Mouse (Mus musculus) adrenal gland, adult 18-20 months (tissue): ENCODE measurements around the gene Lsmem1. TPM values are rescaled to one million over a fixed set of nuclear protein-coding genes. Genes with fewer than 3 reads are reported as not detected.
A peak's percentile ranks its signal among the peaks of the same experiment; 100 is the strongest.

Experiments
- DNase-seq, 2 experiments: peaks; one replicate each; pipeline ENCODE4 v3.0.0; 2021 to 2022; ENCODE audit warnings: low spot score in 2 of 2
- long read RNA-seq, 2 experiments: library from polyadenylated mRNA; stranded (forward); transcript quantifications; one replicate each; pipeline ENCODE4 v2.0.0; 2021
- total RNA-seq, 2 experiments: library from RNA; stranded (reverse); gene quantifications; 1 replicate in 1 of 2; 2 replicates in 1 of 2; pipeline ENCODE4 v1.2.3; 2021

Lsmem1 gene
- total RNA-seq: under 1 TPM in 1 of 2 experiments, not detected in 1; 0.13 TPM
- long read RNA-seq, experiment 1: 0 reads
- long read RNA-seq, experiment 2, partial matches to known transcripts: 0 of 1 reads
- long read RNA-seq, experiment 2, other reads (novel, unspliced or antisense): 1 of 1 reads

DNA sequence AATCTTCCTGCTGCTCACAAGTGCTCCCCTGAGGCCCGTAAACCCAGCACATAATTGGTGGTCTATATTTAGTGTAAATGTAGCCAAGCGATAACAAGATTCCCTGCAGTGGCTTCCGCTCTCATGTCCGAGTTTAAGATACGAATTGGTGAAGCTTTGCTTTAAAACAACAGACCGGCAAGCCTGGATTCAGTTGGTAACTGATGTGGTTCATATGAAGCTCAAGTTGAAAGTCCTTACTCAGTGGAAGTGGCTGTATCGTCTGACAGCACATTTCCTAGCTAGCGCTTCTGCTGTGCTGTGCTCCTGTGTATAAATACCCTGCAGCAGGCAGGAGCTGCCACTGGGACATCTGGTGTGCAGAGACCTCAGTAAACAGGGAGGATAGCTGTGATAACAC, at the start of gene Lsmem1:
TSS of gene Lsmem1 (minus strand) at position 189 of the 400 bp plus-strand sequence.
- no peak for DNase-seq

DNA sequence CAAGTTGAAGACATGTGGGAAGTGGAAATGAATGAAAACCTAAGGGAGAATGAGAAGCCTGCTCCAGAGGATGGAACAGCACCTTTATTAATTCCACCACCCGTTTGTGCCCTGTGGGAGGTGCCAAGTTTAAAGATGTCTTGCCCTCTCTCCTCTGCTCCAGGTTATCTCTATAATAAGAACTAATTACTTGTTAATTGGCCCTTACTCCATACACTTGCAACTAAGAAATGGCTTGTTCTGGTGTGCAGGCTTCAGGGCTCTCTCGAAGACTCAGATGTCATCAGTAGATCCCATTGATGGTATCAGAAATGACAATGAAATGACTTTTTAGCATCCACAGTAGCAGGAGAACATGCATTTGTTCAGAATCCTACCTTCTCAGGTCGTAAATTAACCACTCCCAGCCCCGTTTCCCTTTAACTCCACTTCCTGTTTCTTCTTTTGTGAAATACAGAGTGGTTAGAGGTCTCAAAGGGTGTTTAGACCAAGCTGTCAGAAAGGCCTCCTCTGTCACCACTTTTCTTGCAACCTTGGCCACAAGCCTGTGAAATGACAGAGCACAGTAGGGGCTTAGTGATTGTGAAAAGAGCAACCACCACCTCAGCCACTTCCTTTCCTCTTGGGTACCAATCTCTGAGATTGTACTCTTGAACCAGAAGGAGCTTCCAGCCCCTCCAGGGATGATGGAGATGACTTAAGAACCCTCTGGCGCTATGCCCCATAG, 49.3 kb upstream of the Lsmem1 start, which contains the start of gene Ifrd1:
TSS of gene Ifrd1 (minus strand) at position 51 of the 727 bp plus-strand sequence.
- DNase-seq: no peak

DNA sequence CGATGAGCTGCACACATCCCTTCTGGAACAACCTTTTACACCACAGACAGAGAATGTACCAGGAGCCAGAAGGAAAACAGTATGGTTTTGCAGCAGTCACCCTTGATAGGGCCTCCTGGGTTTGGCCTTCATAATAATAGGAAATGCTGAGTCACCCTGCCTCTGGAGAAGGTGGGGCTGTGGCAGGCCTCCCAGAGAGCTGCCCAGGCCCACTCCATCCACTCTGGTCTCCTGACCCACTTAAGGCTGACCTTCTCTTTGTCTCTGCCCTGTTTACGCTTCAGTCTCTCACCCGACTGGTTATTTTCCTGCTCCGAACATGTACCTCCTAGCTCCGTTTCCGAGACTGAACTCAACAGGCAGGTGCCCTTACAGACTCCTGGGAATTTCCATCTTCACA, 48.7 kb upstream of the Lsmem1 start:
- DNase-seq: peak in 1 of 2 experiments; percentile 48

DNA sequence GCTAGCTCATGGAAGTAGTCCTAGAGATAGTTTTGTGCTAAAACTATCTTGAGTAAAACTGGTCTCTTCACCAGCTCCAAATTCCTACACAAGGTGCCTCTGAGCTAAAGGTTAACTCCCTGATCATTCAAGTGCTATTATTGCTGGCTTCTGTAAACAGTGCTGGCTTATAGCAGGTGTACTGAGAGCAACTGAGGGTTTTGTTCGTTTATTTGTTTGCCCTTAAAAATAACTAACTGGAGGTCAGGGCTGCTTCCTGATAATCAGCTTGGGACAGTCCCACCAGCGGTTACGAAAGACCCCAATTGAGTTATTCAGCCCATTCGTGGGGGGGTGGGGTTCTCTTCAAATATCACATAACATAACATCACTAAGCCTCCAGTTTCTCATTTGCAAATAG, 48.1 kb upstream of the Lsmem1 start:
- no peak for DNase-seq

DNA sequence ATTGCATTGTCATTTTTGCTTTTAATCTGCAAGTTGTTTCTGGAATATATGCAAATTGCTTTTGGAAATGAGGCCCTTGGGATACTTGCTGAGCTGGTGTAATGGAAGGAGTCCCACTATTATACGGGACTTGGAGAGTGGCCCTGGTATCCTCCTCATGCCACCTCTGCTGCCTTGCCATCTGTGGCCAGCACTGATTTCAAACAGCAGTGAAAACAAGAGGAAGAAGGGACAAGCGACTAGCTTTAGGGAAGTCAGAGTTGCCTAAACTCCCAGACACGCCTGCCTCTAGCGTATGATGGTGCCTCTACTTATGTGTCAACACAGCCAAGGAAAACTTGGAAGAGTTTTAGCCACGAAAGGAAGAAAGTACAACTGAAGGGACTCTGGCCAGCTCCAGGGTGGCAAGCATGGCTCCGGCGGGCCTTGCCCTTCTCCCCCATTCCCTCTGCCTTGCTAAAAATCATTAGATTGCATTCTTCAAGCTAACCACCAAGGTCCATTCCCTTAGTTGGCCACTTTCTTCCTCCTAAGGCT, 46.2 kb upstream of the Lsmem1 start:
- no peak for DNase-seq

DNA sequence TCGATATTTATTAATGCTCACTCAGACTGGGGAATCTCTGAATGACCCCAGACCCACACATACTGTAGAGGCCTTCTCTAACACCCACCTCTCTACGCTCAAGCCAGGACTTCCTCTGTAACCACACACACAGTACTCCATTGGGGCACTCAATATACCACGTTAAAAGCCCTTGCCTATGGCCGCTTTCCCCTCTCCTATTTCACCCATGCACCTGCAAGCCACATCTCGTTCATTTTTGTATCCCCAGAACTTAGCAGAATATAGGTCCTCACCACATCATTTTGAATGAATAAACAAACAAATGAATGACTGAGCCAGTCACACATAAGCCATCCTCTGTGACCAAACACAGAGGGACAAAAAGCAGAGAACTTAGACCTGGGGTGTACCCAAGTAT, 45.6 kb upstream of the Lsmem1 start:
- no peak for DNase-seq

DNA sequence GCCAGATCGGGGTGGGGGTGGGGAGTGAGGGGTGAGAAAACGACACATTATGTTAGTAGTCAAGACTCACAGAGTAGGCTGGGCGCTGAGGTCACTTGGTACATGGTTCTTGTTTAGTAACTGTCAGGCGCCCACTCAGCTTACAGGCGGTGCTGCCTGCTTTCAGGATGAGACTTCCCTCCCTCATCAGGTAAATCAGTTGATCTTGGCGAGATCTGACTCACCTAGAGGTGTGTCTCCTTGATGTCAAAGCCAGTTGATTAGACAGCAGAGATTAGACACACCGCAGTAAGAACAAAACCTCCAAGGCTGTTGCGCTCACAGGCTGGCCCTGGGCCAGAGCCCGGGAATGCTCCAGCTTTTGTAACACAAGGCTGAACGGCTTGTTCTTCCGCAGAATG, 44.5 kb upstream of the Lsmem1 start:
- DNase-seq: peak; percentile 72 to 74

DNA sequence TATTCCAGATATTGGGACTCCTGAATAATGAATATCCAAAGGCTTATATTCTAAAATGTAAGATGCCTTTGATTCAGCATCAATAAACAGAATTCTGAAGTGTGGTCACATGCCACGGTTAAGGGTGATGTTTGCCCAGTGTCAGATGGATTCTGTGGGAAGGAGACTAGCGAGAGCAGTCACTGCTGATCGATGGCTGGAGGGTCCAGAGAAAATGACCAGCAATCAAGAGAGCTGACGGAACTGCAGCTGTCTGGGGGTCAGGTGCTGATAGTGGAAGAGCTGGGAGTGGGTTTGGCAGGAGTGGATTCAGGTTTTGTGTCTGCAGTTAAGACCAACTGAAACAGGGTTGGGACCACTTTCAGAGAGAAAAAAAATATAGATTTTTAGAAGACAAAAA, 44.0 kb upstream of the Lsmem1 start:
- no peak for DNase-seq

DNA sequence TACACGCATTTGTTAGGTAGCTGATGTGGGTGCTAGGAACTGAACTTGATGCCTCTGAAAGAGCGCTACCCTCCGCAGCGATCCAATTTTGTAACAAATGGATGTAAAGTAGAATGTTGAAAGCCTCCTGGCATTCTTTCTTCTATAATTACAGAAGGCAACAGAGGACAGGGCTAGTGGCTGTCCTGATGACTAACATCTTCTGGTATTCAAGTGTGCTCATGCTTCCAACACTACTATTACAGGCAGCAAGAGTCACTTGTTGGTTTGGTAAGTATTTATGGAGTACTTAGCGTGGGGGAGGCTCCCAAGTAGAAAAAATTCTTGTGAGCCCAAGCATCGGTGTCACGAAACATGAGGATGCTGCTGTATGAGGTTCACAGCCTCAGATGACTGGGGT, 39.9 kb upstream of the Lsmem1 start:
- DNase-seq: no peak

DNA sequence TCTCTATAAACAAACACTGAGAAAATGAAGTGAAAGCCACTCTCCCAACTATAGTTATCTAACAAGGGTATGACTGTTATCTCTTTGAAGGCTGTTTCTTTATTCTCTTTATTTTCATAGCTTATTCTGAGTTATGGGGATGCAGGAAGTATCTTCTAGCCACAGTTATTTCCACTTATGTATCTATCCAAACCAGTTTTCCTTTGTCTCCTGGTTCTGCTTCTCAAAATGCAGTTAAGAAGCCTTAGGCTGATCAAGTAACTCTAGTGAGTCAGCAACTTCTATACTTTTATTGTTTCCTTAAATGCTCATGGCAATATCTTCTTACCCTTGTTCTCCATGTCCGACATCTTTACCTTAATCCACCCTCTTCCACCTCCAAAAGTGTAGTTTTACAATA, 32.9 kb upstream of the Lsmem1 start:
- no peak for DNase-seq

DNA sequence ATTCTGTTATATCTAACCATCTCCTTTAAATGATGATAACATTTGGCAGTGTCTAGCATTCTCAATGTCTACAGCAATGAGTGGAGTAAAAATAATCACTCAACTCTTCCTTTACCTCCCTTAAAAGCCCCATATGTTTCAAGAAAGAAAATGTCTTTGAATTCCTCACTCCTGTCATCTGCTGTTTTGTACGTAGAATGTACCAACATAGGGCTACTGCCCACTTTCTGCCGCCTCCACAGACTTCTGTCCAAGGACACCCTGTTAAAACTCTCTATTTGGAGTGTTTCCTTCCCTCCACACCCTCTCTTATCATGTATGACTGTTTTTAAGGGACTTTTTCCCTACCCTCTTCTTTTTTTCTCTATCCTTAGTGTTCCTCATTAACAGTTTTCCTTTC, 32.3 kb upstream of the Lsmem1 start:
- DNase-seq: no peak

DNA sequence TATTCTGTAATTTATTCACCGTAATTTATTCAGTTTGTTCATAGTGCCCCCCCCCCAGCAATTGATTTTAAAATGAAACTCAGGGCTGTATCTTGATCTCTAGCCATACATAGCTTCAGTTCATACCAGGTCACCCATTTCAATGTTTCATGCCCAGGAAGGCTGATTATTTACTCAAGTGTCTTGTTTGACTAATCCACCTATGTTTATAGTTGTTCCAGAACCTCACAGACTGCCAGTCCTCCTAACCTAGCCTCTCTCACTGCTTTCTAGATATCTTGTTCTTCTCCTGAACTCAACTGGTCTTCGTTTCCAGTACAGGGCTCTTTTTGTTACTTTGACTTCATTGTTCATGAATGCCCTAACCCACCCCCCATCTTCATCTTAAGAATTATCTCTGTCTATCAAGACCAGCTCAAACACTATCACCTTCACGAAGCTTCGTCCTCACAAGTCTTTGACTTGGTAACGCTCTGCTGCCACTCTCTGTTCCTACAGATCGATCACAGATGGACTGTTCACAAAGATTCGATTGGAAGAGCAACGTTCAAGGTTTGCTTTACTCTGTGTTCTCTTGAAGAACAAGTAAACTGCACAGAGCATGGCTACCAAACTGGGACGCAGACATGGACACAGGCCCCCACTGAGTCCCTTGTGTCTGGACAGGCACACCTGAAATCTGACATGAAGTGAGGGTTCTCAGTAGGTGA, 25.0 kb upstream of the Lsmem1 start:
- DNase-seq: no peak

DNA sequence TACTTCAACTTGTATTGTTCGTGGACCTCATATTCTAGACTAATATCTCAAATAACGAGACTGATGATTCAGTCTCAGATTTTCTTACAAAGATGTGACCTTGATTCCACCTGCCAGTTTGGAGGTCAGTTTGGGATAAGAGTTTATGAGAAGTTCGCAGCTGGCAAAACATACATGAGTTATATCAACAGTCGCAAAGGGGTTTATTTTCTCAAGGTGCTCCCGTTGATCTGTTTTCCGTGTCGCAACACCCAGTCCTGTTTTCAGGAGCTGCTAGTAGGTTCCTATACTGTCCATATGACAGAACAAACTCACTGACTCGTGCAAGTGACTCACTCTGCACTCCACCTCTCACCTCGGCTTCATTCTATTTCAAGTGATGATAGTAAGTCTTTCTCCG, 24.4 kb upstream of the Lsmem1 start:
- peak in 1 of 2 experiments; percentile 48 for DNase-seq

DNA sequence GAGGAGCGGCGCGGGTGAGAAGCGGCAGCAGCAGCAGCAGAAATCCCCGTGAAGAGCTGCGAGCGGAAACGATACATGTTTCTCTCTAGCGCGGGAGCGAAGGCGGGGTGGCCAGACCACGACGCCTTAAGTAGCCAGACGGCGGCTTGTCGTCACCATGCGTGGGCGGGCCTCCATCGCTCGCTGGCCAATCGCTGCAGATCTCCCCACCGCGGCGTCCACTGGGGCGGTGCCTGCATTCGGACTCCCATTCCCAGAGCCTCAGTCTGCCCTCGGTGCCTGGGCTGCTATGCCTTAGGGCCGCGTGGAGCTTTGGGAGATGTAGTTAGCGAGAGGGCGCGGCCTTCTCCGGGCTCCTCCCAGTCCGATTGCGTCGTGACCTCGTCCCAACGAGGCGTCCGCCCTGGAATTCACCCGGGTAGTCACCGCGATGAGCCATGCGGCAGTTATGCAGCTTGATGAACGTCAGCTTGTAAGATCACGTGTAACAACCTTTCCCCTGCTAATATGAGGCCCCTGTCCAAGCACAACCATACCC, 23.9 kb upstream of the Lsmem1 start:
- peak; percentile 98 to 99 for DNase-seq

DNA sequence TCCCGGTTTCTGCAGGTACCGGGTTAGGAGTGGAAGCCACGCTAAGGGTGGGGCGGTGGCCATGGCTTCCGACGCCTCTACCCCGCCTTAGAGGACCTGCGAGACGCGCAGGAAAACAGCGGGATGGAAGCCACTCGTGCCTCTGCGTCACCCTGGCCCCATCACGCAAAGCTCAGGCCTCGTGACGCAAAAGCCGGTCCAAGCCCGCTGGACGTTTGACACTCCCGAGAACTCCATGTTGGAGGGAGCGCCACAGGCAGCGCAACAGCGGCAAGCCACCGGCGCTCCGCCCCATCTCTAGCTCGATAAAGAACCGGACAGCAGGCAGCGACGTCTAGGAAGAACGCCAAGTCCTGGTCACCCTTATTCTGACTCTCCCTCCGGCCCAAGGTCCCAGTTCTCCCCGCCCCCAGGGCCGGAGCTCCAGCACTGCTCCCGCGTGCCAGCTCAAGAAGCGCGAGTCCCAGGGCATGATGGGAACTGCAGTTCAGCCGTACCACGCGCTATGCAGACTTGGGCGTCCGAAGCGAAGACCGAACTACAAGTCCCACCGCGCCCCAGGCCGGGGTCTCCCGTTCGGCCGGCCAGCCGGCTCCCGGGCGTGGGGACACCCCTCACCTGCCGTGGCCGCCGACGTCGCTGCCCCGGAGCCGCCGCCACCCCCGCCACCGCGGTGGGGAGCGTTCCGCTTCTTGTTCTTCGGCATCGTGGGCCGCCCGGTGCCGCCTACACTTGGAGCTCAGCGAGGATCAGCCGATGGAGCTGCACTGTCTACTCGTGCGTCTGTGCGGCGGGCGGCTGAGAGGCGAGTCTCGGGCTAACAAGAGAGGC, 23.2 kb upstream of the Lsmem1 start:
- DNase-seq: peak; percentile 86 to 90

DNA sequence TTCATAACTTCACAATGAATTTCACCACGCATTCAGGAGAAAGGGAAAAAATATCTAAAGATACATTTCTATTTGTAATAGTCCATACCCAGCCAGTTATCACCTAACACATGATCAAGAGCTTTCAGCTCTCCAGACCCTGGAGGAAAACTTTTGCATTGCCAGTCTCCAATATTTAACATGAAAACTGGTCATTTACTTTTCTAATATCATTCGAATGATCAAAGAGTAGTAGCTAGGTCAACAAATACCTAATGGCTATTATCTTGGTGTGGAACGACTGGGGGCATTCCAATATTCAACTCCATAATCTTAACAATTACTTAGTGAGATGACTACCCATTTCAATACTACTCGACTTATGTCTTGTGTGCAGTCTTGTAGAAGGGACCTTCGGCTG, 22.3 kb upstream of the Lsmem1 start:
- DNase-seq: no peak

DNA sequence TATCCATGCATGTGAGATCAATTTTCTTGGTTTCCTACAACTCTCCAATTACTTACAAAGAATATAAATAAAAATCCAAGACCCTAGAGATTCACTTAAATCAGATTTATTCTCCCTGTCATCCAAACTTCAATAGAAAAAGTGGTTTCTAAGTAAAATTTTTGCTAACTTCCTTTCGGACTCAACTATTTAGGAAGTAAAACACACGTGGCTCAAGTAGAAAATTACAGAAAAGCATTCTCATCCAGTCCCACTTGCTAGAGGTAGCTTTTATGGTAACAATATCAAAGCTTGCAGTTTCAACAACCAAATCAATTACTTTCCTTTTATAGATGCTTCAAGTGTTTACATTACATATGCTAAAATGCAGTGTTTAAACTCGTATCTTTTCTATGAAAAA, 21.6 kb upstream of the Lsmem1 start:
- DNase-seq: no peak

DNA sequence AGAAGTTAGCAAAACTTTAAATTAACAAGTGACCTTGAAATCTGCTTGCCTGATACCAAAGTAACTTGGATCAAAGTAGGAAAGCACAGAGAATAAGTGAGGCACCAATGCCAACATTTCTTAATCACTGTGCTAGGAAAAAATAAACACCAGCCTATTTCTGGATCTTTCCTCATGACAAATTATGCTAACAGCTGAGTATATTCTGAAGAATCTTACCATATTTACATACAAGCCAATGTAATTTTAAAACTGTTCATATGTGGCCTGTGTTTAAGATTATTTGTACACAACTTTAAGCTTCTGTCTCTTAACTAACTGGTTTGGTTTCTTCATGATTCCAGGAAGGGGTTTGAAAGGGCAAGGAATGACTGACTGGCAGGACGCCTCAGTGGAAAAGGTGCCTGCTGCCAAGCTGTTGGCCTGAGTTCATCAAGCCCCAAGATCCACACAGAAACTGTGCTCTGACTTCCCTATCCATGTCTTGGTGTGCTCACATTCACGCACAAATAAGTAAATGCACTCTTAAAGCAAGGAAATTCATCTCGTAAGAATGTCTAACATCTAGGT, 20.8 kb upstream of the Lsmem1 start:
- DNase-seq: no peak

DNA sequence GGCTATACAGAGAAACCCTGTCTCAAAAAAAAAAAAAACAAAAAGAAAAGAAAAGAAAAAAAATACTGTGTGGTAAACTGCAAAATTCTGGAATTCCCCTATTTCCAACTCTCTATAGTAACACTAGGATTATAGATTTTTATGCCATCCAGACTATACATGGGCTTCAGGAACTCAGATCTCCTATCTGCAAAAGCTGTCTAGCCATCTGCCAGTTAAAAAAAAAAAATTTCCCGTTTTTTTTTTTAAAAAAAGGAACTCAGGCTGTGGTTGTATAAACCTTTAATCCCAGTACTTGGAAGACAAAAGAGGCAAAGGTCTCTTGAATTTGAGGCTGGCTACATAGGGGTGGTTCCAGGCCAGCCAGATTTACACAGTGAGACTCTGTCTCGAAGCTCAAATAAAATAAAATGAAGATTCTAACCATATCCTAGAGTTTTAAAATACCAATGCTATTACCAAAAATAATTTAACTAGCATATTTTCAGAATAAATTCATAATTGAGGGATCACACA, 19.2 kb upstream of the Lsmem1 start:
- no peak for DNase-seq

DNA sequence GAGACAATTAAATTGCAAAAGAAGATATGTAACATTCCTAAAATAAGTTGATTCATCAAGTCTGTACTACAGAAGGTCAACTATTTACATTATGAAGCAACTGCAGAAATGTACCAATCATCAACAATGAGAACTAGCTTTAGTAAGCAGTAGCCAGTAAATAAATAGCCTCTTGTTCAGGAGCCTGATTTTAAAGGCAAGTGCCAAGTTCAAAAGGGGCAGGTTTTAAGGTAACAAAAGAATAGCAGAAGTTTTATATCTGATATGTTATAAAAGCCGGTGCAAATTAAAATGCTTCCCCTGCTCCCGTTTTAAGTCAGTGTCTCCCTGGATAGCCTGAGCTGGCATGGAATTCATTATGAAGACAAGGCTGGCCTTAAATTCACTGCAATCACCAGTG, 18.5 kb upstream of the Lsmem1 start:
- no peak for DNase-seq
